Mouse (Mus musculus) limb, embryonic 15.5 days (tissue): ENCODE results near the gene Arl4d. TPM values are rescaled to one million over a fixed set of nuclear protein-coding genes. Genes with fewer than 3 reads are reported as not detected.
A peak's percentile ranks its signal among the peaks of the same experiment; 100 is the strongest.
"Not testable (repeated sequence)": the region's sequence is repeated elsewhere in the genome, so short reads cannot be mapped to it uniquely, and the experiment has no call there.

Experiments
- ATAC-seq: fragments of 200-750 bp; cut with Nextera tagmentation; 2 replicates; pipeline ENCODE4 v1.8.0; 2017; ENCODE audit warnings: low read depth, moderate TSS enrichment; ENCODE audit not compliant: insufficient number of reproducible peaks, low FRiP score, low TSS enrichment
- H3K27ac ChIP-seq: fragments of 300-500 bp; sonication (generic); 2 replicates; pipeline ENCODE4 v1.5.1; 2015; ENCODE audit warnings: moderate library complexity, mild to moderate bottlenecking, inconsistent platforms
- H3K27me3 ChIP-seq: fragments of 300-500 bp; sonication (generic); 2 replicates; pipeline ENCODE4 v1.6.1; 2015; ENCODE audit warnings: inconsistent platforms
- H3K36me3 ChIP-seq: fragments of 300-500 bp; sonication (generic); 2 replicates; pipeline ENCODE4 v1.6.1; 2015; ENCODE audit warnings: inconsistent platforms
- H3K4me1 ChIP-seq: fragments of 300-500 bp; sonication (generic); 2 replicates; pipeline ENCODE4 v1.6.1; 2015; ENCODE audit warnings: inconsistent platforms
- H3K4me2 ChIP-seq: fragments of 300-500 bp; sonication (generic); 2 replicates; pipeline ENCODE4 v1.6.1; 2015; ENCODE audit warnings: mild to moderate bottlenecking, inconsistent platforms
- H3K4me3 ChIP-seq: fragments of 300-500 bp; sonication (generic); 2 replicates; pipeline ENCODE4 v1.5.1; 2015; ENCODE audit warnings: mild to moderate bottlenecking, inconsistent platforms
- H3K9ac ChIP-seq: fragments of 300-500 bp; sonication (generic); 2 replicates; pipeline ENCODE4 v1.6.1; 2015; ENCODE audit warnings: inconsistent platforms
- H3K9me3 ChIP-seq: fragments of 300-500 bp; sonication (generic); 2 replicates; pipeline ENCODE4 v1.6.1; 2016; ENCODE audit warnings: inconsistent platforms
- WGBS: fragments of 180-500 bp; shearing (Covaris S2); methylation state at CpG from one replicate; pipeline ENCODE4 v1.1.7; 2015; 5-methylcytosine and 5-hydroxymethylcytosine counted together
- polyA plus RNA-seq: library from polyadenylated mRNA; unstranded; fragments of >200 nt; fragmentation: Nextera tagmentation; extraction: Ambion mirVana; gene quantifications from 2 replicates; pipeline ENCODE4 v1.2.1, GENCODE M21; 2015

The Arl4d gene
- polyA plus RNA-seq, 1 experiment from 2014 or later: 6.1 TPM

- Histone ChIP-seq H3K4me1 (peaks cover 5% of the 10 kb centered on the region; the same call in 1 of the 2 replicates), H3K36me3 (no peaks in the 10 kb centered on the region), H3K4me3 (peak overlapping the region; percentile 27), H3K9me3 (no peaks in the 10 kb centered on the region), H3K9ac (no peak overlapping the region), H3K27me3 (no peaks in the 10 kb centered on the region), H3K27ac (peak overlapping the region; percentile 96), H3K4me2 (peak overlapping the region; percentile 42)
- no peak for ATAC-seq
- WGBS: 7% methylated on average over 3 of the region's 3 CpGs
Measured at GRCm38 (mm10) chr11:101657528-101657885, 7.8 kb upstream of the Arl4d start.

- H3K4me3 ChIP-seq: peak overlapping the region; percentile 27
- H3K9me3 ChIP-seq, H3K4me1 ChIP-seq, H3K36me3 ChIP-seq, H3K27me3 ChIP-seq: not testable (repeated sequence)
- H3K4me2 ChIP-seq: peak overlapping the region; percentile 42
- peak; percentile 92 for ATAC-seq
- WGBS: 1% methylated on average over 38 of the region's 40 CpGs
- H3K27ac ChIP-seq: peak overlapping the region; percentile 96
- peak overlapping the region; percentile 51; the same call in 1 of the 2 replicates for H3K9ac ChIP-seq
Measured at GRCm38 (mm10) chr11:101657886-101658750, 7.2 kb upstream of the Arl4d start.

GRCm38 (mm10) chr11:101658751-101659558 is 6.4 kb upstream of the Arl4d start:
- Histone ChIP-seq H3K4me2 (no peak overlapping the region), H3K27me3 (no peaks in the 10 kb centered on the region), H3K4me3 (no peak overlapping the region), H3K4me1 (peaks cover 5% of the 10 kb centered on the region; the same call in 1 of the 2 replicates), H3K9ac (no peak overlapping the region), H3K9me3 (no peaks in the 10 kb centered on the region), H3K36me3 (no peaks in the 10 kb centered on the region), H3K27ac (peak overlapping the region; percentile 65)
- no peak for ATAC-seq
- WGBS: 25% methylated on average over 10 of the region's 10 CpGs

GRCm38 (mm10) chr11:101661191-101661590 is 4.2 kb upstream of the Arl4d start:
- H3K4me2 ChIP-seq: no peak overlapping the region
- peaks cover 9% of the 10 kb centered on the region; the same call in 1 of the 2 replicates for H3K4me1 ChIP-seq
- no peak overlapping the region for H3K27ac ChIP-seq
- 58% methylated on average over 7 of the region's 7 CpGs for WGBS
- no peaks in the 10 kb centered on the region for H3K9me3 ChIP-seq
- H3K27me3 ChIP-seq: no peaks in the 10 kb centered on the region
- no peak overlapping the region for H3K9ac ChIP-seq
- no peaks in the 10 kb centered on the region for H3K36me3 ChIP-seq
- ATAC-seq: no peak
- no peak overlapping the region for H3K4me3 ChIP-seq

GRCm38 (mm10) chr11:101661786-101662185 is 3.6 kb upstream of the Arl4d start:
- Histone ChIP-seq H3K4me3 (no peak overlapping the region), H3K27ac (no peak overlapping the region), H3K4me1 (peaks cover 15% of the 10 kb centered on the region; the same call in 1 of the 2 replicates), H3K4me2 (no peak overlapping the region), H3K9me3 (no peaks in the 10 kb centered on the region), H3K27me3 (peaks cover 5% of the 10 kb centered on the region; the same call in 1 of the 2 replicates), H3K36me3 (no peaks in the 10 kb centered on the region), H3K9ac (no peak overlapping the region)
- WGBS: 38% methylated on average over 5 of the region's 5 CpGs
- ATAC-seq: no peak

- Histone ChIP-seq H3K9me3 (no peaks in the 10 kb centered on the region), H3K9ac (no peak overlapping the region), H3K4me3 (no peak overlapping the region), H3K27ac (no peak overlapping the region), H3K36me3 (no peaks in the 10 kb centered on the region), H3K27me3 (peaks cover 9% of the 10 kb centered on the region; the same call in 1 of the 2 replicates), H3K4me2 (no peak overlapping the region), H3K4me1 (peaks cover 17% of the 10 kb centered on the region; the same call in 1 of the 2 replicates)
- 38% methylated on average over 11 of the region's 11 CpGs for WGBS
- ATAC-seq: no peak
Measured at GRCm38 (mm10) chr11:101663229-101664027, 1.9 kb upstream of the Arl4d start.

- no peak; the same call in 1 of the 2 replicates for ATAC-seq
- WGBS: under 1% methylated on average over 24 of the region's 24 CpGs
Measured at GRCm38 (mm10) chr11:101665636-101665992, 273 bp downstream of the Arl4d start.

GRCm38 (mm10) chr11:101666626-101667345 is 1.4 kb downstream of the Arl4d start:
- no peak for ATAC-seq
- 74% methylated on average over 28 of the region's 28 CpGs for WGBS
- Histone ChIP-seq H3K4me1 (peaks cover 17% of the 10 kb centered on the region; the same call in 1 of the 2 replicates), H3K27me3 (peaks cover 9% of the 10 kb centered on the region; the same call in 1 of the 2 replicates), H3K4me3 (no peak overlapping the region), H3K36me3 (no peaks in the 10 kb centered on the region), H3K27ac (no peak overlapping the region), H3K9ac (no peak overlapping the region), H3K4me2 (no peak overlapping the region), H3K9me3 (no peaks in the 10 kb centered on the region)

More at GRCm38 (mm10) chr11:101665636-101665992, 273 bp downstream of the Arl4d start:
- H3K36me3 ChIP-seq: no peaks in the 10 kb centered on the region
- H3K4me2 ChIP-seq: peak overlapping the region; percentile 93
- no peaks in the 10 kb centered on the region for H3K9me3 ChIP-seq
- peaks cover 9% of the 10 kb centered on the region; the same call in 1 of the 2 replicates for H3K27me3 ChIP-seq
- H3K9ac ChIP-seq: peak overlapping the region; percentile 35; the same call in 1 of the 2 replicates
- H3K27ac ChIP-seq: peak overlapping the region; percentile 82
- peak overlapping the region; percentile 59 for H3K4me3 ChIP-seq
- peaks cover 17% of the 10 kb centered on the region; the same call in 1 of the 2 replicates for H3K4me1 ChIP-seq

GRCm38 (mm10) chr11:101667871-101668532 is 2.7 kb downstream of the Arl4d start:
- Histone ChIP-seq H3K4me3 (no peak overlapping the region), H3K9ac (no peak overlapping the region), H3K27me3 (peaks cover 9% of the 10 kb centered on the region; the same call in 1 of the 2 replicates), H3K9me3 (no peaks in the 10 kb centered on the region), H3K36me3 (no peaks in the 10 kb centered on the region), H3K4me2 (no peak overlapping the region), H3K4me1 (peaks cover 17% of the 10 kb centered on the region; the same call in 1 of the 2 replicates), H3K27ac (no peak overlapping the region)
- no peak for ATAC-seq
- WGBS: 72% methylated on average over 14 of the region's 14 CpGs

GRCm38 (mm10) chr11:101668546-101669261 is 3.4 kb downstream of the Arl4d start:
- H3K27me3 ChIP-seq: peaks cover 9% of the 10 kb centered on the region; the same call in 1 of the 2 replicates
- no peaks in the 10 kb centered on the region for H3K36me3 ChIP-seq
- H3K4me1 ChIP-seq: peaks cover 17% of the 10 kb centered on the region; the same call in 1 of the 2 replicates
- H3K9me3 ChIP-seq: no peaks in the 10 kb centered on the region
- no peak overlapping the region for H3K4me2 ChIP-seq
- no peak overlapping the region for H3K9ac ChIP-seq
- ATAC-seq: no peak
- H3K27ac ChIP-seq: no peak overlapping the region
- no peak overlapping the region for H3K4me3 ChIP-seq
- 33% methylated on average over 13 of the region's 13 CpGs for WGBS
